9 mouse cellular contexts compared by ENCODE assay signal in the genomic region with DNA sequence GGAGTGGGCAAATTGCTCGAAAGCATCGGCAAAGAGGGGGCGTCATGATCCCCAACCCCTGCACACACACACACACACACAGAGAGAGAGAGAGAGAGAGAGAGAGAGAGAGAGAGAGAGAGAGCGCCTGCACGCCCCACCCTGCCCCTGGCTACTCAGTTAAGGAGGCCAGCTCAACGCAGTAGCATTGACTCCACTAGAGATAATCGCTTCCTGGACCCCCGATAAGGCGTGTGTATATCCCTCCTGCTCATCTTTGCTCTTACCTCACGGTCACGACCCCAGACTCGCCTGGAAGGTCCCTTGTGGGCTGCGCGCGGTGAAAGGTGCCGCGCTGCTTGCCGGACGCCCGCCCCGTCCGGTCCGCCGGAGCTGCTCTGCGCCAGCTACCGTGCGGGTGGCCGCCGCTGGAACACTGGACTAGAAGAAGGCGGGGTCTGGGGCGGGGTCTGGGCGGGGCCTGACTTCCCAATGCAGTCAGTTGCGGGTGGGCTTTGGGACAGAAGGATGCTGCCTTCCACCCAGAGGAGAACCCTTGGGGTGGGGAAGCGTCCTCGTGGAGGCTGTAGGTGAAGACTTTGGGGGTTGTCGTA. TPM values are rescaled to one million over a fixed set of nuclear protein-coding genes. Genes with fewer than 3 reads are reported as not detected.
DNase-seq lines count a peak whose midpoint lies in the region; ATAC-seq and TF ChIP-seq lines count a peak whose summit lies in the region.
"Had no signal": no experiment of that assay in that cellular context is flagged by ENCODE, and none has a peak within 500 bp of the region (broad histone marks: within the 10 kb centered on the region; RNA-seq: fewer than 3 reads in every experiment).

A gene (minus strand): TSS at position 422 of the 593 bp plus-strand sequence.

- TF ChIP-seq CTCF in olfactory bulb, adult 2 months (IDR thresholded peaks at IDR 0.05; ENCODE audit: insufficient read depth, low read depth, low read length) = no peak

- 7% methylated on average over 36 of the region's 36 CpGs for WGBS in forebrain, embryonic 15.5 days
- 7% methylated on average over 36 of the region's 36 CpGs for WGBS in limb, embryonic 10.5 days
- WGBS in olfactory bulb, adult 2 months = 4% methylated on average over 35 of the region's 36 CpGs

- H3K4me1 ChIP-seq in forebrain, embryonic 15.5 days = peaks cover 23% of the 10 kb centered on the region
- H3K4me1 ChIP-seq in limb, embryonic 10.5 days = peaks cover 11% of the 10 kb centered on the region
- H3K4me1 ChIP-seq in olfactory bulb, adult 2 months (ENCODE audit: control insufficient read depth, insufficient read depth, low read length) = peaks cover 36% of the 10 kb centered on the region

- peak within 1 kb of the TSS; percentile 47; the same call in 1 of the 2 replicates for H3K9ac ChIP-seq in forebrain, embryonic 15.5 days (replicated peaks)

- peaks cover 11% of the 10 kb centered on the region; the same call in 1 of the 2 replicates for H3K27me3 ChIP-seq in forebrain, embryonic 15.5 days
- peaks cover 40% of the 10 kb centered on the region for H3K27me3 ChIP-seq in limb, embryonic 10.5 days (ENCODE audit: low read depth, poor library complexity, severe bottlenecking)

- peak within 1 kb of the TSS; percentile 65 for H3K4me2 ChIP-seq in forebrain, embryonic 15.5 days (replicated peaks)

- ATAC-seq in forebrain, embryonic 15.5 days (replicated peaks) = peak; percentile 78

- peak within 1 kb of the TSS; percentile 48 for H3K4me3 ChIP-seq in forebrain, embryonic 15.5 days
- H3K4me3 ChIP-seq in limb, embryonic 10.5 days = peak within 1 kb of the TSS; percentile 48
- H3K4me3 ChIP-seq in olfactory bulb, adult 2 months (ENCODE audit: insufficient read depth, low read depth, low read length) = peak within 1 kb of the TSS; percentile 68
- H3K4me3 ChIP-seq: myocyte had no signal

- peak; percentile 87 for TF ChIP-seq POLR2A in olfactory bulb, adult 2 months (IDR thresholded peaks at IDR 0.05; ENCODE audit: insufficient read depth, low read depth, low read length)

- H3K9me3 ChIP-seq in forebrain, embryonic 15.5 days = no peaks in the 10 kb centered on the region
- H3K9me3 ChIP-seq in limb, embryonic 10.5 days (replicated peaks) = no peaks in the 10 kb centered on the region

- peak; percentile 48 for DNase-seq in kidney, postnatal 10 days
- DNase-seq in kidney, adult 11 months = no peak
- peak; percentile 64 for DNase-seq in embryo, embryonic 10 days (ENCODE audit: low spot score)
- DNase-seq in limb, embryonic 10.5 days (ENCODE audit: low spot score) = peak; percentile 76
- no peak for DNase-seq in spleen, postnatal 4 days (ENCODE audit: low spot score in 2 of 2)
- no peak for DNase-seq in cerebellum, adult 9-10 months

- H3K27ac ChIP-seq in forebrain, embryonic 15.5 days (replicated peaks) = no peak within 1 kb of the TSS
- H3K27ac ChIP-seq in limb, embryonic 10.5 days = no peak within 1 kb of the TSS
- peak within 1 kb of the TSS; percentile 77 for H3K27ac ChIP-seq in olfactory bulb, adult 2 months (ENCODE audit: insufficient read depth, low read depth, low read length)

- H3K36me3 ChIP-seq in forebrain, embryonic 15.5 days = no peaks in the 10 kb centered on the region
- H3K36me3 ChIP-seq in limb, embryonic 10.5 days = no peaks in the 10 kb centered on the region

RNA-seq across cellular contexts. Expression of the gene that starts here (rescaled TPM):
- polyA plus RNA-seq in forebrain, embryonic 15.5 days (2015; fragmentation: Nextera tagmentation; extraction: Ambion mirVana) = 5.6 and 7.2 TPM in 2 replicates
- polyA plus RNA-seq in limb, embryonic 10.5 days (2016; fragmentation: Nextera tagmentation; extraction: Ambion mirVana) = 0.05 TPM in 2 replicates
- polyA plus RNA-seq in olfactory bulb, adult 2 months (2012; ENCODE audit: insufficient read depth, insufficient read length, low replicate concordance, missing spikeins) = 289 TPM in 1 of 2 replicates, not detected in the other
- polyA plus RNA-seq: myocyte had no signal

Comparison
In these comparisons a context has a peak if more than half of its experiments do, and no peak if none do; other contexts are left out.
1. DNase-seq: peak in kidney, postnatal 10 days (single experiment) and embryo, embryonic 10 days (single experiment); none in kidney, adult 11 months (single experiment), spleen, postnatal 4 days (0 of 2) and cerebellum, adult 9-10 months (single experiment).
2. Peak in DNase-seq and H3K4me3 ChIP-seq in limb, embryonic 10.5 days; RNA of the gene not detected or under 1 TPM.
3. Peak in every context shown above with its lines, with median percentiles within 50 percentile points of each other: H3K4me3 ChIP-seq.